Mouse (Mus musculus) ES-E14 (cell line): Measurements from ENCODE around the gene Prune1. TPM values are rescaled to one million over a fixed set of nuclear protein-coding genes. Genes with fewer than 3 reads are reported as not detected.

Experiments used
- DNase-seq: peaks from one replicate; pipeline ENCODE4 v3.0.0-alpha.2; 2013; ENCODE audit warnings: low read depth, low spot score
- H3K27ac ChIP-seq: 2 replicates; pipeline ENCODE4 v1.5.1; 2012; ENCODE audit warnings: low read depth, mild to moderate bottlenecking, low read length, moderate library complexity, mixed read lengths; ENCODE audit not compliant: poor library complexity, insufficient read depth, severe bottlenecking
- H3K36me3 ChIP-seq: 2 replicates; pipeline ENCODE4 v1.6.1; 2012; ENCODE audit warnings: mild to moderate bottlenecking, low read length, moderate library complexity, mixed read lengths; ENCODE audit not compliant: control insufficient read depth, poor library complexity, insufficient read depth, severe bottlenecking
- H3K4me1 ChIP-seq, 2 experiments: fragments of 150-350 bp in 1 of 2; sonication (generic) in 1 of 2; 2 replicates each; pipeline ENCODE4 v1.6.1; 2012; ENCODE audit warnings: low read length in 2 of 2, mild to moderate bottlenecking in 1 of 2, mixed read lengths in 1 of 2; ENCODE audit not compliant: control insufficient read depth in 2 of 2, insufficient read depth in 2 of 2, poor library complexity in 1 of 2
- H3K4me3 ChIP-seq, 2 experiments: fragments of 150-350 bp in 1 of 2; sonication (generic) in 1 of 2; 2 replicates each; pipeline ENCODE4 v1.5.1; 2012; ENCODE audit warnings: low read length in 2 of 2, low read depth in 1 of 2, mild to moderate bottlenecking in 1 of 2, mixed read lengths in 1 of 2; ENCODE audit not compliant: insufficient read depth in 1 of 2, poor library complexity in 1 of 2, severe bottlenecking in 1 of 2
- H3K9ac ChIP-seq: 2 replicates; pipeline ENCODE4 v1.6.1; 2012; ENCODE audit warnings: low read depth, mild to moderate bottlenecking, low read length, mixed read lengths; ENCODE audit not compliant: poor library complexity, insufficient read depth, severe bottlenecking
- H3K9me3 ChIP-seq: fragments of 150-350 bp; sonication (generic); 2 replicates; pipeline ENCODE4 v1.6.1; 2012; ENCODE audit warnings: low read depth, mild to moderate bottlenecking, low read length; ENCODE audit not compliant: control insufficient read depth, insufficient read depth
- CHD2 ChIP-seq: IDR thresholded peaks from 2 replicates; pipeline ENCODE4 v1.6.1; 2014; ENCODE audit warnings: mild to moderate bottlenecking, low read depth, low read length, inconsistent platforms
- HCFC1 ChIP-seq: IDR thresholded peaks from 2 replicates; pipeline ENCODE4 v1.6.1; 2012; ENCODE audit warnings: low read length, inconsistent platforms, borderline replicate concordance; ENCODE audit not compliant: insufficient read depth
- MAFK ChIP-seq: IDR thresholded peaks from 2 replicates; pipeline ENCODE4 v1.6.1; 2014; ENCODE audit warnings: mild to moderate bottlenecking, low read depth, low read length, inconsistent platforms; ENCODE audit not compliant: insufficient read depth
- ZC3H11A ChIP-seq: IDR thresholded peaks from 2 replicates; pipeline ENCODE4 v1.6.1; 2012; ENCODE audit warnings: low read depth, mild to moderate bottlenecking, inconsistent platforms, low read length, borderline replicate concordance
- ZNF384 ChIP-seq: IDR thresholded peaks from 2 replicates; pipeline ENCODE4 v1.6.1; 2012; ENCODE audit warnings: low read depth, low read length, inconsistent platforms
- in situ Hi-C, 2 experiments: fragments of 600-800 bp; cut with MboI; formaldehyde crosslinking; loops; one replicate each; pipeline ENCODE4 v1.15.1; 2025; ENCODE audit warnings: low sequenced_read_pairs in 2 of 2, inconsistent platforms in 1 of 2; ENCODE audit not compliant: unreplicated experiment in 2 of 2
- total RNA-seq: library from RNA; depleted of rRNA; stranded (reverse); fragments of 300-350 nt; gene quantifications from 2 replicates; pipeline ENCODE4 v1.2.3, GENCODE M21; 2012

The Prune1 gene
- total RNA-seq, 1 experiment: 26.4 TPM

DNA sequence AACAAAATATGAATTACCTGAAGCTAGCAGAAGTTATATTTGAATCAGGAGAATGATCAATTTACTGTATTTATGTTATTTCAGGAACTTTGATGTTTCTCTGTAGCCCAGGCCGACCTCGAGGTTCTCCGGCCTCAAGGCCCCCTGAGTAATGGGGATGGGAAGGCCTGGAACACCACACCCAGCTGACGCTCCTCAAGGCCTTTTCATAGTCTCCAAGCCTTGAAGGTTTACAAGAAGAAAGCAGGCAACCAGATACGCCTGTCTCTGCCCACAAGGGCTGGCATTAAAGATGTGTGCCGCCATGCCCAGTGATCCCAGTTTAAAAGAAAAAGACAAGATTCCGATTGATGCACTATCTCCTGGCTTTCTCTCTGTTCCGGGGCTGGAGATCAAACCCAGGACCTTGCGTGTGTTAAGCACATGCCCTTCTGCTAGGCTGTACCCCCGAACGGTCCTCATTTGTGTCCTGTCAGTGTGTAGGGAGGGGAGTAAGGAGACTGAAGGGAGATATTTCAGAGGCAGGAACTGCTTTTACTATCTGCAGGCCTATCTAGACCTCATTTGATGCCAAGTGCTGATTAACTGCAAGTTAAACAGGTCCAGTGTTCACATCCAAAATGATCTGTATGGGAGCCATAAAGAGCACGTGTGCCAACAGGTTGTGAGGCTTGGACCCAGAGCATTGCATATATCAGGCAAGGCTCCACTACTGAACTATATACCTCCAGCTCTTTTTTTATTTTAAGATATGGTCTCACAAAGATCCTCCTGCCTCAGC, 2.8 kb upstream of the Prune1 start:
- DNase-seq: no peak
- peak overlapping the region; percentile 63; the same call in 1 of the 2 replicates for H3K9ac ChIP-seq
- H3K36me3 ChIP-seq: peaks cover 12% of the 10 kb centered on the region
- H3K4me3 ChIP-seq: peak overlapping the region; percentile 82 to 94; a peak in 2 of 4 replicates
- in situ Hi-C loops: no loop called here
- no peaks in the 10 kb centered on the region for H3K9me3 ChIP-seq
- H3K27ac ChIP-seq: 0 out of 2 replicates have a peak overlapping the region, but pooled peaks have one; percentile 1
- peaks cover 2 to 9% of the 10 kb centered on the region in 2 experiments; a peak in 3 of 4 replicates for H3K4me1 ChIP-seq
- TF ChIP-seq MAFK: no peak
- TF ChIP-seq HCFC1: no peak
- no peak for TF ChIP-seq ZNF384

DNA sequence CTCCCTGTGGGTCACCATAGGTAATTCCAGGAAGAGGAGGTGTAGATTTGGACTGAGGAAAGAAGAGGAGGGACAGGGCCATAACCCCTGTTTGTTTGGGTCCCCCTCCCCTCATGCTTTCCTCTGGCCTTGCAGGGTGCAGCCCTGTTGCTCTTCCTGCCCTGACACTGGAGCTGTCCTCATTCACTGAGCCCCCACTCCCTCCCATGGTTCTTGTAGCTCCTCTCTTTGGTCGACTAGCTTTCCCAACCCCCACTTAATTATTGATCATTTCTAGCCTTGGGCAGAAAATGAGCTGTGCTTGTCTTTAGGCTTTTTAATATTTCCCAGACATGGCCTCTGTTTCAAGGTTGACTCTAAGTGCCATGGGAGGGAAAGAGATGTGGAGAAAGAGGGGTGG, 2.2 kb upstream of the Prune1 start:
- H3K4me1 ChIP-seq: peaks cover 2 to 7% of the 10 kb centered on the region in 2 experiments; a peak in 3 of 4 replicates
- peak overlapping the region; percentile 82 to 94 for H3K4me3 ChIP-seq
- no peak for TF ChIP-seq ZNF384
- H3K27ac ChIP-seq: no peak overlapping the region
- in situ Hi-C loops: no loop called here
- H3K36me3 ChIP-seq: peaks cover 10% of the 10 kb centered on the region
- H3K9ac ChIP-seq: no peak overlapping the region; the same call in 1 of the 2 replicates
- H3K9me3 ChIP-seq: no peaks in the 10 kb centered on the region
- no peak for DNase-seq

DNA sequence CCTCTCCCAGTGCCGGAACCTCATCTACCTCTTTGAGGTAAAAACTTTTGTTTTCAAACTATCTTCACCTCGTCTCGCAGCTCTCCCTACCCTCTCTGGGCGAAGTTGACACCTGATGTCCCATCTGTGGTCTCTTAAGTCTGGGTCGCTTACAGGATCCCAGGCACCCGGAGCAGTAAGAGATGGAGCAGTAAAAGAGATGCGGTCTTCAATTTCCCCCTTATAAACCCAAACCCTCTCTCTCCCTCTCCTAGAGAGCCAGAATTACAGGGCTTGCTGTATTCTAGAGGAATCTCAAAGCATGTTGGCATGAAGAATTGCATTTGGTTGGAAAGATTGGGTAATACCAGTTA, 1.7 kb upstream of the Prune1 start:
- H3K9me3 ChIP-seq: no peaks in the 10 kb centered on the region
- TF ChIP-seq ZC3H11A (no peak), MAFK (no peak), HCFC1 (no peak), ZNF384 (no peak), CHD2 (no peak)
- in situ Hi-C loops: no loop called here

DNA sequence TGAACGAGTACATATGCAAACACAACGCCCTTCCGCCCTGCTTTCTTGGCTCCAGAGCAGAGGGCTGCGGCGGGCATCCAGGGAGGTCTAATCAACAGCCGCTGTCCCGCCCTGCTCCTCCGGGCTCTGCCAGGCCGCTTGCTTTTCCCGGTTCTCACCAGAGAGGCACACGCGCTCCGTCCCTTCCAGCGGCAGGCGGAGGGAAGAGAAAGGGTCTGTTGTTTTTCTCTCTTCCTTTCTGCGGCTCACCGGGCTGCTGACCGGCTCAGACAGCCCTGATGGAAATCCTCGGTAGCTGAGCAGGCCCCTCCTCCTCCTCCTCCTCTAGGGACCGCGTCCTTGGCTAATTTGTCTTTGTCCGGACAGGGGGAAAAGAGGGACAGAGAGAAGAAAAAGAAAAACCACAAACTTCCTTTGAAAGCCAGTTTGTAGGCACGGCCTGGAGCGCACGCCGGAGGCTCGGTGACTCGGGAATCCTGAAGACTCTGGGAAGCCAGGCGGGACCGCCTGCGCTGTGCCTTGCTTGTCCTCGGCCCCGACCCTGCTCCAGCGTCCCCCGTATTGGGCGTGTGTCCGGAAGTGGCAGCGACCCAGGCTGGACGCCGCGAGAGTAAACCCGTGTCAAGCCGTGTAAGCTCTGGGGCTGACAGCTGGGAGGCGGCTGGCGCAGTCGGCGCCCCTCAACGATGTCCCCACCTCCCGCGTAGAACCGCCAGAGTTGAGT, 1.2 kb upstream of the Prune1 start:
- Histone ChIP-seq H3K4me3 (peak overlapping the region; percentile 82 to 94), H3K36me3 (peaks cover 4% of the 10 kb centered on the region), H3K27ac (peak overlapping the region; percentile 70), H3K9me3 (no peaks in the 10 kb centered on the region), H3K4me1 (peaks cover 2 to 9% of the 10 kb centered on the region in 2 experiments; a peak in 3 of 4 replicates), H3K9ac (peak overlapping the region; percentile 77)
- peak; percentile 71 for DNase-seq
- in situ Hi-C loops: no loop called here
- TF ChIP-seq CHD2 (no peak), ZC3H11A (no peak), HCFC1 (peak; percentile 50; the same call in 1 of the 2 replicates), ZNF384 (no peak), MAFK (no peak)

More for the DNA sequence above, 1.7 kb upstream of the Prune1 start:
- Histone ChIP-seq H3K4me3 (peak overlapping the region; percentile 82 to 94), H3K9ac (peak overlapping the region; percentile 77), H3K36me3 (peaks cover 7% of the 10 kb centered on the region), H3K27ac (peak overlapping the region; percentile 70; the same call in 1 of the 2 replicates), H3K4me1 (peaks cover 2 to 9% of the 10 kb centered on the region in 2 experiments; a peak in 3 of 4 replicates)
- no peak for DNase-seq
